Mouse (Mus musculus): ENCODE results near the gene Rgma. TPM values are rescaled to one million over a fixed set of nuclear protein-coding genes. Genes with fewer than 3 reads are reported as not detected.

The Rgma gene
- polyA plus RNA-seq, 1 experiment from 2014 or later: 42.3 TPM

Other genes starting within 250 kb of the Rgma start
- gene Chd2, start 166.3 kb downstream of the Rgma start, polyA plus RNA-seq (2016; fragmentation: Nextera tagmentation; extraction: Ambion mirVana): 69.4 and 78.8 TPM in 2 replicates